Mouse (Mus musculus) cerebellum, adult 11-12 months (tissue): ENCODE data around the gene Filip1l.

ENCODE experiments used
- DNase-seq: peaks from one replicate; pipeline ENCODE4 v3.0.0; 2022

The Filip1l gene

GRCm38 (mm10) chr16:57356454-57356853 lies 3.6 kb downstream of the Filip1l start:
- no peak for DNase-seq

DNA sequence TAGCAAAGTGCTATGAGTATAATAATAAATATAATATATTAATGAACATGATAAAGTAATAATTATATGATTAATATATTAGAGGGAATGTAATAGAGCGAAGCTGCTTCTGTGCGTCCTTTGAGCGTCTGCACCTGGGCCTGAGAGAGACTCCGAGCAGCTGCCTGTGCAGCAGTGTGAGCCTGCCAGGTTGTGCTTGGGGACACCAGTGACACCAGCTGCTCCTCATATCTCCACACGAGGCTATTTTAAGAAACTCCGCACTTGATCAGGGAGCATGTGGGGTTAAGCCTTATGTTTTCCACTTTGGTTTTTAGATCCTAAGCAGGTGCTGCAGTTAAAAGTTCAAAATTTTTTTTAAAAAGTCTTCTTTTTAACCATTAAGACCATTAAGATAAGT lies 4.1 kb downstream of the Filip1l start:
- DNase-seq = no peak

- no peak for DNase-seq
Measured at GRCm38 (mm10) chr16:57359251-57359650, 6.4 kb downstream of the Filip1l start.

DNA sequence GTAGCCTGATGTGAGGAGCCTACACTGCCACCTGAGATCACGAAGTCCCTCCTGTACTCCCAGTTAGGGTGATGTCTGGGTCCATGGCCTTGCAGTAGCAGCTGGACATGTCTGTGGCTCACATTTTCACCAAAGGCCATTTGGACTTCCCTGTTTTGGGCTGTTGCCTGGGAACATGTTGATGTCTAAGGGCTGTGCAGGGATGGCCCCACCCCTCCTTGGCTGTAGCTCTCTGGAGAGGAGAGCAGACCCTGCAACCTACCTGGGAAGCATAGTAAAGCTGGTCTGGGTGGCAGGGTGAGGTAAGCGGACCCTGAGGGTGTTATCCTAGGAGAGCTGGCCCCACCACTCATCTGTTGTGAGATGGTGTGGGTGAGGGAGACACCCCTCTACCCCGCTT lies 7.9 kb downstream of the Filip1l start:
- no peak for DNase-seq

GRCm38 (mm10) chr16:57362679-57363401 lies 9.9 kb downstream of the Filip1l start:
- DNase-seq = peak; percentile 48

DNA sequence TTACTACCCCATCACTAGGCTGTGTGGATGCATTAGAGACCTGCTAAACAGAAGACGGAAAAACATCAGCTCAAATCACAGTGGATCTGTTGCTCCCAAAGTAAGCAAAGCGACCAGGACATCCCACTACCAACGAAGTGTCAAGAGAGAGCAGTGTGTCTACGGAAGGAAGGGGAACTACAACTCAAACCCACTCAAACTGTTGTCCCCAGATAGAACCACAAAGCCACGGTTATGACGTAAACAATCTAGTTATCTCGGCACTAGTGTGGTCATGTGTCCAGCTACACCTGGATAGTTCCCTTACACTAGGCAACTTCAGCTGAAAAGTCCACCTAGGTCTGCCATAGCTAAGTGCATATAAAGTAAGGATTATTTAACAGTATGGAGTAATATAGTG lies 11.6 kb downstream of the Filip1l start:
- DNase-seq = no peak

- no peak for DNase-seq
Measured at GRCm38 (mm10) chr16:57366141-57366540, 13.2 kb downstream of the Filip1l start.

- DNase-seq = no peak
Measured at GRCm38 (mm10) chr16:57366941-57367694, 14.2 kb downstream of the Filip1l start.

- DNase-seq = no peak
Measured at GRCm38 (mm10) chr16:57369846-57370496, 17.1 kb downstream of the Filip1l start.

GRCm38 (mm10) chr16:57372156-57372555 lies 19.3 kb downstream of the Filip1l start:
- no peak for DNase-seq

DNA sequence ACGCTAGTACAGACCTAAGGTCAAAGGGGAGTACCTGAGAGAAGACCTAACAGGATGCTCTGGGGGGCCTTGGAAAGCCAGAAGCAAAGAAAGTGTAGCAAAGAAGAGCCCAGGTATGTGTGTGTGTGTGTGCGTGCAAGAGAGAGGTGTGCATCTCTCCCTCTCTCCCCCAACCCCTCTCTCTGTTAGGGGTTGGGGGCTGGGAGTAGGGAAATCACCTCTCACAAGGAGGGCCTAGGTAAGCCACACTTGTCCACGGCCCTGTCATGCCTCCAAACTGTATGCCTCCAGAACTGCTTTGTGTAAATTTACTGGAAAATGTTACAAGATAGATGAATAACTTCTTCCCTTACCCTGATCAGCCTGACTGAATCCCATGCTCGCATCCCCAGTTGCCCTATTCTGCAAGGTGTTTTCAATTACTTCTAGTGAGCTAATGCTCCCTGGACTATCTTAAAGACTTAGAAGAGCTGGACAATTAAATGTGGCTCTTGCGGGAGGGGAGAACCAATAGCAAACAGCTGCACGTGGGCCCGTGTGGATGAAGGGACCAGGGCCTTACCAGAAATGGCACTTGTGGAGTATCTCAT lies 22.4 kb downstream of the Filip1l start:
- no peak for DNase-seq

DNA sequence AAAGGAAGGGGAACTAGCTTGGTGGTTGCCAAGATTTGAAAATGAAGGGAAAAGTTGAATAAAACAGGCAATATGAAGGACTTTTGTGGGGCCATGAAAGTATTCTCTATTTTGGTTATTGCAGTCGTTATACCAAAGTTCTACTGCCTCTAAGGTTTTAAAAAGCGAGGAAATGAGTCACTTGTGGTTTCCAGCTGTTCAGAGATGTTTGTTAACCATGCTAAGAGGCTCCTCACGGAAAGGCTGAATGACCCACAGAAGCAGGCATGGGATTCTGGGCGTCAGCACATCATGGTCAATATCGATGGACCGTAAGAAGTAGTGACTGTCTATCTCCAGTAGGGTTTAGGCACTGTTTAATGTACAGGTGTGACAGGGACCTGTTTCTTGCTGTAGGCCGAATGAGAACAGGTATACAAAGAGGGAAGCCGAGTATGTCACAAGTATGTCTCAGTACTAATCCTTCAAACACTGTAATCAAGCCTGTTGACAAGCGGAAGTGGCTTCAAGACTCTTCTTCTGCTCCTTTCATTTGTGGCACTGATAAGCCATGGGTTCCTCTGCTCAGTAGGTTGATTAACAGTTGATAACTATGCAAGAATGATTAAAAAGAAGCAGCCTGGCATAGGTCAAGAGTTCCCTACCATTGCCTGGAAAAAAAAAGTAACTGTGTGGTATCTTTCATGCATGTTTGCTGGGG lies 25.9 kb downstream of the Filip1l start:
- no peak for DNase-seq

DNA sequence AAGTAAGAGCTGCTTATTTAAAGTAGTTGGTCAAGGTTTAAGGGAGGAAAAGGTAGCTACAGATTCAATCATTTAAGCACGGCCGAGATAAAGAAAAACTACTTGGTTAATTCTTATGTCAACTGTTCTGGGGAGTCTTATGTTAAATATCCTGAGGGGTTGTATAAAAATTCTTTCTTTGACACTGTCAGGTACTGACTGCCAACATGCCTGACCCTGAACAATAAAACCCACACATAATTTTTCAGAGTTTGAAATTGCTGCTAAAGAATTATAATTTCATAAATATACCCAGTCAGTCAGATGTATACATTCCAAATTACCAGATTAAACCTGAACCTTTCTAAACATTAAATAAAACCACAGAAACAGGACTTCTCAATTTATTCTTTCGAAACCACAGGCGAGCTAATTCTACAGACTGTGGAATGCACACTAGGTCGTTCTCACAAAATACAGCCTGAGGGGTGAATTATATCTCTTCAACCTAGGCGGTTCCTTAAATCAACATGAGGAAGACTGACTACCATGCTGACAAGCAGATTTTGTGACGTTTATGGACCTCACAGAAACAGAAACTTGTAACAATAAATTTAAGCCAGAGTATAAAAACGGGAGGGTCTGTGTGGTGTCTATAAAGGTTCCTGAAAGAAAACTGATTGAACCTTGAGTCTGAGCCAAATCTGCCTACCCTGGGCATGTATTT lies 30.5 kb downstream of the Filip1l start:
- DNase-seq = no peak

DNA sequence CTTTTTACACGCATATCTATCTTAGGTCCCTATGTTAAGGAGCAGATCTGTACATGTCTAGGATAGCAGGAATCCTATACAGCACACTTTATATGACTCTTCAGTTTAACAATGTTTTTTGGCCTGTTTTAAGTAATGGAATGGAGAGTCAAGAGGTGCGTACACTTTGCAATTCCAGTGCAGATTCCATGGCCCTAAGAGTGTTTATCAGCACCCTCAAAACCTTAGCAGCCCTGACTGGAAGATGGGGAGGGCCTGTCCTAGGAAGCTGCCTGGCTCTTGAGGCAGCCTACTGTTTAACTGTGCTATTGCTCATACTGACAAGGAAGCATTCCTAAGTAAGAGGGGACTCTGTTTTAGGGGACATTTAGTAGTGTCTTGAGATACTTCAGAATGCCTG lies 31.4 kb downstream of the Filip1l start:
- DNase-seq = no peak

DNA sequence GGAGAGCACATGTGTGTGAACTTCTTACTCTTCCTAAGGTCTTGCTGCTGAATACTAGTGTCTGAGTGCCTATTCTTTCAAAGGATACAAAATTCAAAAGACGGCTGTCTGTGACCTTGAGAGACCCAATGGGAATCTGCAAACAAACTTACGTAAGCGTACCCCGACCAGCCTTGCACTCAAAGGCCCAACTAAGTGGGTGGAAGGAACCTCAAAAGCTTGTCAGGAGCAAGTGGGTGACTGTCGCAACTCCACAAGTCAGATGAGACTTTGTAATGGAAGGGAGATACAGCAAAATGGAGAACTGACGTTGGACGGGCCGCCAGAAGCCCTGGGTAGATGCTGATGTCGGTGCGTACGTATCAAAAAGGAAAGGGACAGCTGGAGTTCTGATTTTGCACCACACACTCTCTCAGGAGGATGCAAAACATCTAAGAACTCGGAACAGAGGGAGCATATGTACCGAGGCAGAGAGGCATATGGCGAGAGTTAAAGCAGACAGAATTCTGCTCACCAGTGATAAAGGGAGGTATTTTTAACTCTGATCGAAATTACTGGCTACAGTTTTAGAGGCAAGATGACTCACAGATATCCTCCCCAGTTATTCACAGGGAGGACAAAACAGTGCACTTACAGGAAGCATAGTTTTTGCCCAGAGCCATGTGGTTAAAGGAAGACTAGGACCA lies 36.8 kb downstream of the Filip1l start:
- DNase-seq = no peak

DNA sequence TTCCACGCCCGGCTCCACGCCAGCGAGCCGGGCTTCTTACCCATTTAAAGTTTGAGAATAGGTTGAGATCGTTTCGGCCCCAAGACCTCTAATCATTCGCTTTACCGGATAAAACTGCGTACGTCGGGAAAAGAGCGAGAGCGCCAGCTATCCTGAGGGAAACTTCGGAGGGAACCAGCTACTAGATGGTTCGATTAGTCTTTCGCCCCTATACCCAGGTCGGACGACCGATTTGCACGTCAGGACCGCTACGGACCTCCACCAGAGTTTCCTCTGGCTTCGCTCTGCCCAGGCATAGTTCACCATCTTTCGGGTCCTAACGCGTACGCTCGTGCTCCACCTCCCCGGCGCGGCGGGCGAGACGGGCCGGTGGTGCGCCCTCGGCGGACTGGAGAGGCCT lies 38.3 kb downstream of the Filip1l start:
- DNase-seq = peak; percentile 91

DNA sequence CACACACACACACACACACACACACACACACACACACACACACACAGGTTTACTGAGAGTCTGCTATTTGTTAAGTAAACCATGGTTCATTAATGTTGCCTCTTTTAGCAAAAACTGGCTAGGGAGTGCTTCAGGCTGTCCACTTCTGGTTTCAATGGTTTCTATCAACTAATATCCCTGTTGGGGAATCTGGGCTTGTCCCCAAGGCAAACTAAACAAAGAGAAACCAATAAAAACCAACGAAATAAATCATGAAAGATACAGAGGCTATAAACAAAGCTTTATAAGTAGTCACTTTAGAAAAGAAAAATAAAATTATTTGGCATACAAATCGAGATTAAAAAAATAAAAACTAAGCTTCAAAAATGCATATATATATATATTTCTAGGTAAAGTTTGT lies 39.6 kb downstream of the Filip1l start:
- DNase-seq = no peak

- no peak for DNase-seq
Measured at GRCm38 (mm10) chr16:57393161-57393560, 40.3 kb downstream of the Filip1l start.

GRCm38 (mm10) chr16:57396249-57396648 lies 43.4 kb downstream of the Filip1l start:
- DNase-seq = no peak

DNA sequence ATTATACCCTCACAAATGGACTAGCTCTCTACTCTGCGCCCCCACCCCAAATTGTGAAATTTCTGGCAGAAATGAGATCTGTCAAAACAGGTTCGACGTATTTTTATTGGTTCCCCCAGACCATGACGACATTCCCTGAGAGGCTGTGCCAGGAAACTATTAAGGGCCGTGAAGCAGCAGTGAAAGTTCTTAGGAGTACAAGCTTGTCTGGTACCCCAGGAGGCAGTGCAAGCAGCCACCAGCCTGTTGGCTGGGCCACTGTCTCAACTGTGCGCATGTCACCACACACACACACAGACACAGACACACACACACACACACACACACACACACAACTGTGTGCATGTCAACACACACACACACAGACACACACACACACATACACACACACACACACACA lies 45.0 kb downstream of the Filip1l start:
- no peak for DNase-seq

DNA sequence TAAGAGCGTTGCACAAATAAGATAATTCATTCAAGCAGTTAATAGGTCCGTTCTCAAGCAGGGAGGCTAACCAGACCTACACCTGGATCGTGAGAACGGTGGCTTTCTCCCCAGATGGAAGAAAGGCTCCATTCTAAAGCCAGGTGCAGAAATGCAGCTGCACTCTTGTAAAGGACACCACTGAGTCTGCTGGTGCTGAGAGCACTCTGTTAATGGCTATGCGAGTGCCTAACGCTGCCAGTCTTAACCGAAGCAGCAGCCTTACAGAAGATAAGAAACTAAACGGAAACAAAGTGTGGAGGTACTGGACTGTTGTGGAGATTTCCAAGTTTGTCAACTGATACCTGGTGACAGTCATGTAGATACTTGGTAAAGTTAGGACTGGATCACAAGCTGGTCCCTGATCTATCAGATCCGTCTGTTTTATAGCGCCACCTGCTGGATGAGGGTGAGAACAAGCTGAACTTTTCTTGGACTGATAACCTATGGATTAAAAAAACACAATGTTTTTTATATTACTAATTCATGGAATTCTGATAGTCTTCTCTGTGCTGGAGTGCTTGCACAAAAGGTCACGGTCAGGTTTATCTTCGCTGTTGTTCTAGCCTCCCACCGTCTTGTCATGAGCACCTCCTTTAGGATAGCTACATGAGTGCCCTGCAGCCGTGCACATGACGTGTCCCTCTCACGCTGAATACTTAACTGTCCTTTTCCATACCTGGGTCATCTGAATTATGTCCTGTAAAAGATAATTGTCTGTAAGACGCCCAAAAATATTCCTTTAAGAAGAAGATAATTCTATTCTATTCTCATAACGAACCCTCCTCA lies 45.7 kb downstream of the Filip1l start:
- DNase-seq = peak; percentile 9
